Mouse (Mus musculus): ENCODE measurements around the gene Nmd3. TPM values are rescaled to one million over a fixed set of nuclear protein-coding genes. Genes with fewer than 3 reads are reported as not detected.

Nmd3 gene
- total RNA-seq (2023), result 100 to 1,000 TPM in 1 of 2 experiments, 10 to 100 TPM in 1; 98.6 to 111 TPM

DNA sequence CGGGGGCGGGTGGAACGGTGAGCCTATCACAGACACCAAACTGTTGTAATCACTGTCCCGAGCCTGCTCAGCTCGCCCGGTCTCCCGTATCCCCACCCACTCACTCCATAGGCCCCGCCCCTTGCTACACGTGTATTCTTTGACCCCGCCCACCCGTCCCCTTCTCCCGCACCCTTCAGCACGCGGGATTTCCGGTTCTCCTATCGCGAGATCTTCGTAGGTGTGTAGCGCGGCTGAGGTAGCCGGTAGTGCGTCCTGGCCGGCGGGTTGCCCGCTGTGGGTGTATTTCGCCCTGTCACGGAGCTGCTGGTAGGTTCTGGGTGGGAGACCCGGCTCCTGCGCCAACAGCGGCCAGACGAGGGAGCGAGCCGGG, at the start of gene Nmd3:
Gene Nmd3, plus strand, starts transcription at position 172 of the 373 bp plus-strand sequence.

Other genes with a start within 250 kb of the Nmd3 start
- gene B3galnt1, start 123.0 kb upstream of the Nmd3 start, total RNA-seq (2023), result under 1 TPM; 0.27 to 0.61 TPM
- gene Sptssb, start 138.0 kb downstream of the Nmd3 start, total RNA-seq (2023), result not detected